Mouse (Mus musculus) Patski (cell line): ENCODE data around the gene Ugt1a5. TPM values are rescaled to one million over a fixed set of nuclear protein-coding genes. Genes with fewer than 3 reads are reported as not detected.
A peak's percentile ranks its signal among the peaks of the same experiment; 100 is the strongest.

ENCODE experiments used
- ATAC-seq: fragments of 100-300 bp; one replicate; pipeline ENCODE4 v1.8.0; 2021
- CTCF ChIA-PET: fragments of 350-600 bp; sonication (Branson Sonifier 250); formaldehyde crosslinking; loops from one replicate; lab custom pipeline; 2022; ENCODE audit warnings: inconsistent platforms; lab: Charles Lee
- POLR2A ChIA-PET: fragments of 350-600 bp; sonication (Branson Sonifier 250); formaldehyde crosslinking; loops from one replicate; lab custom pipeline; 2022; ENCODE audit warnings: antibody characterized with exemption, inconsistent platforms; lab: Charles Lee
- DNase-seq: peaks from one replicate; pipeline ENCODE4 v3.0.0-alpha.2; 2011; ENCODE audit warnings: low read depth, low spot score
- H3K27me3 ChIP-seq: fragments of 371-371 bp; one replicate; pipeline ENCODE4 v1.5.1; 2021
- CTCF ChIP-seq: fragments of 100-300 bp; IDR thresholded peaks from one replicate; pipeline ENCODE4 v1.5.1; 2021
- in situ Hi-C: fragments of 300-500 bp; cut with MboI; formaldehyde crosslinking; loops from 3 replicates; pipeline ENCODE4 v1.11.1; 2018; ENCODE audit warnings: low pct_unique_long_range_greater_than_20kb, mixed read lengths
- polyA plus RNA-seq: library from polyadenylated mRNA; unstranded; gene quantifications from one replicate; pipeline ENCODE4 v1.2.3, GENCODE M21; 2021

Gene Ugt1a5
- polyA plus RNA-seq, 1 experiment from 2014 or later: not detected

- ChIA-PET CTCF (interaction anchor here (0.8 to 1.8 kb wide), 5 partner anchors 8 to 37 kb away, joined by 3 to 6 read pairs (median 4); partner anchors contain the start of genes Hjurp and Trpm8), POLR2A (no interaction called here)
- DNase-seq (no peak), ATAC-seq (no peak)
- H3K27me3 ChIP-seq: no peaks in the 10 kb centered on the region
- in situ Hi-C loops: no loop called here
- no peak for TF ChIP-seq CTCF
Measured at GRCm38 (mm10) chr1:88253106-88253505, 87.3 kb downstream of the Ugt1a5 start.

- in situ Hi-C loops: no loop called here
- ATAC-seq (no peak), DNase-seq (no peak)
- ChIA-PET POLR2A (interaction anchor here (0.7 kb wide), 1 partner anchor 95 kb away, joined by 3 read pairs; no protein-coding TSS in a partner anchor), CTCF (interaction anchor here (0.8 to 1.8 kb wide), 4 partner anchors 8 to 24 kb away, joined by 3 to 6 read pairs (median 4); partner anchors contain the start of genes Hjurp and Trpm8)
- TF ChIP-seq CTCF: no peak
- no peaks in the 10 kb centered on the region for H3K27me3 ChIP-seq
Measured at GRCm38 (mm10) chr1:88253540-88253939, 87.7 kb downstream of the Ugt1a5 start.

GRCm38 (mm10) chr1:88254793-88255465, 89.1 kb downstream of the Ugt1a5 start:
- no peak for ATAC-seq
- in situ Hi-C loops: no loop called here

GRCm38 (mm10) chr1:88255466-88255857, 89.7 kb downstream of the Ugt1a5 start:
- no peak for ATAC-seq

More at GRCm38 (mm10) chr1:88254793-88255465, 89.1 kb downstream of the Ugt1a5 start:
- CTCF ChIA-PET: interaction anchor here (1.1 to 1.2 kb wide), 2 partner anchors 12 to 29 kb away, joined by 3 read pairs; no protein-coding TSS in a partner anchor
- H3K27me3 ChIP-seq: no peaks in the 10 kb centered on the region
- DNase-seq: no peak
- no peak for TF ChIP-seq CTCF
- POLR2A ChIA-PET: no interaction called here

GRCm38 (mm10) chr1:88255989-88256754, 90.4 kb downstream of the Ugt1a5 start:
- no peak for DNase-seq
- ATAC-seq: no peak
- ChIA-PET CTCF (interaction anchor here (0.7 to 2.1 kb wide), 5 partner anchors 8 to 32 kb away, joined by 3 to 8 read pairs (median 4); partner anchors contain the start of genes Hjurp and Trpm8), POLR2A (interaction anchor here (1.2 kb wide), 1 partner anchor 22 kb away, joined by 4 read pairs; the partner anchor contains the start of genes Hjurp and Trpm8)
- no peaks in the 10 kb centered on the region for H3K27me3 ChIP-seq
- in situ Hi-C loops: no loop called here
- TF ChIP-seq CTCF: no peak

More at GRCm38 (mm10) chr1:88255466-88255857, 89.7 kb downstream of the Ugt1a5 start:
- ChIA-PET POLR2A (no interaction called here), CTCF (interaction anchor here (1.1 to 1.2 kb wide), 2 partner anchors 13 to 28 kb away, joined by 3 read pairs; no protein-coding TSS in a partner anchor)
- in situ Hi-C loops: no loop called here
- no peak for TF ChIP-seq CTCF
- no peaks in the 10 kb centered on the region for H3K27me3 ChIP-seq
- DNase-seq: no peak

GRCm38 (mm10) chr1:88256886-88257663, 91.3 kb downstream of the Ugt1a5 start:
- DNase-seq (peak; percentile 71), ATAC-seq (peak; percentile 18)
- ChIA-PET CTCF (interaction anchor here (1.0 to 2.1 kb wide), 6 partner anchors 9 to 44 kb away, joined by 4 to 8 read pairs (median 5); partner anchors contain the start of genes Hjurp and Trpm8), POLR2A (interaction anchor here (1.2 to 1.6 kb wide), 2 partner anchors 9 to 21 kb away, joined by 3 to 4 read pairs; partner anchors contain the start of genes Hjurp and Trpm8)
- no peaks in the 10 kb centered on the region for H3K27me3 ChIP-seq
- in situ Hi-C loops: no loop called here
- no peak for TF ChIP-seq CTCF

GRCm38 (mm10) chr1:88257681-88258080, 91.9 kb downstream of the Ugt1a5 start:
- ChIA-PET POLR2A (interaction anchor here (0.6 to 1.6 kb wide), 2 partner anchors 8 to 17 kb away, joined by 3 to 4 read pairs; no protein-coding TSS in a partner anchor), CTCF (interaction anchor here (0.7 to 2.1 kb wide), 7 partner anchors 8 to 46 kb away, joined by 3 to 8 read pairs (median 4); partner anchors contain the start of genes Hjurp, Trpm8 and Ugt1a1)
- no peaks in the 10 kb centered on the region for H3K27me3 ChIP-seq
- ATAC-seq (no peak), DNase-seq (no peak)
- in situ Hi-C loops: no loop called here
- TF ChIP-seq CTCF: no peak

GRCm38 (mm10) chr1:88258361-88258760, 92.5 kb downstream of the Ugt1a5 start:
- ChIA-PET CTCF (interaction anchor here (0.7 kb wide), 1 partner anchor 47 kb away, joined by 3 read pairs; the partner anchor contains the start of gene Ugt1a1), POLR2A (interaction anchor here (0.6 to 1.6 kb wide), 2 partner anchors 8 to 16 kb away, joined by 3 to 4 read pairs; no protein-coding TSS in a partner anchor)
- TF ChIP-seq CTCF: no peak
- in situ Hi-C loops: no loop called here
- ATAC-seq (no peak), DNase-seq (no peak)
- H3K27me3 ChIP-seq: no peaks in the 10 kb centered on the region

GRCm38 (mm10) chr1:88258881-88259642, 93.2 kb downstream of the Ugt1a5 start:
- no peak for ATAC-seq
- DNase-seq: peak; percentile 73
- in situ Hi-C loops: no loop called here
- TF ChIP-seq CTCF: no peak
- CTCF ChIA-PET: no interaction called here
- POLR2A ChIA-PET: no interaction called here
- H3K27me3 ChIP-seq: no peaks in the 10 kb centered on the region
